9 mouse cellular contexts compared by ENCODE assay signal in genomic region chr5:120849601-120850136, GRCm38 (mm10). TPM values are rescaled to one million over a fixed set of nuclear protein-coding genes. Genes with fewer than 3 reads are reported as not detected.
DNase-seq lines count a peak whose midpoint lies in the region; ATAC-seq and TF ChIP-seq lines count a peak whose summit lies in the region.
"Had no signal": no experiment of that assay in that cellular context is flagged by ENCODE, and none has a peak within 500 bp of the region (broad histone marks: within the 10 kb centered on the region; RNA-seq: fewer than 3 reads in every experiment).

No protein-coding gene starts in this region.

- TF ChIP-seq CTCF in embryonic fibroblast, embryonic 13.5 days (IDR thresholded peaks at IDR 0.05; ENCODE audit: borderline replicate concordance, insufficient read depth, low read length), result peak; percentile 36; the same call in 1 of the 2 replicates

- TF ChIP-seq POLR2A in embryonic fibroblast, embryonic 13.5 days (IDR thresholded peaks at IDR 0.05; ENCODE audit: low read depth, low read length), result no peak

- DNase-seq in forebrain, embryonic 11.5 days (ENCODE audit: low spot score), result peak; percentile 66
- peak; percentile 61 for DNase-seq in midbrain, embryonic 14.5 days
- peak; percentile 11 for DNase-seq in adrenal gland, postnatal 25 days
- peak; percentile 40 for DNase-seq in limb, embryonic 10.5 days (ENCODE audit: low spot score)
- peak; percentile 6 for DNase-seq in skeletal muscle tissue, adult 2 months (ENCODE audit: low read depth, low spot score)

- no peak for ATAC-seq in forebrain, embryonic 11.5 days (replicated peaks; ENCODE audit: low FRiP score)
- no peak for ATAC-seq in forebrain, embryonic 13.5 days
- ATAC-seq in midbrain, embryonic 14.5 days (ENCODE audit: low FRiP score, low TSS enrichment), result no peak
- no peak for ATAC-seq in midbrain, embryonic 15.5 days (replicated peaks)

- no peaks in the 10 kb centered on the region for H3K4me1 ChIP-seq in forebrain, embryonic 11.5 days (replicated peaks; ENCODE audit: control insufficient read depth, insufficient read depth, low read length)
- no peaks in the 10 kb centered on the region for H3K4me1 ChIP-seq in forebrain, embryonic 13.5 days
- no peaks in the 10 kb centered on the region for H3K4me1 ChIP-seq in midbrain, embryonic 14.5 days (ENCODE audit: control insufficient read depth, insufficient read depth, low read length)
- H3K4me1 ChIP-seq in midbrain, embryonic 15.5 days, result no peaks in the 10 kb centered on the region
- H3K4me1 ChIP-seq in embryonic fibroblast, embryonic 13.5 days (ENCODE audit: control insufficient read depth, insufficient read depth, low read length), result no peaks in the 10 kb centered on the region
- no peaks in the 10 kb centered on the region for H3K4me1 ChIP-seq in limb, embryonic 10.5 days

- WGBS in forebrain, embryonic 11.5 days, result 63% methylated on average over 3 of the region's 3 CpGs
- WGBS in forebrain, embryonic 13.5 days, result 61% methylated on average over 3 of the region's 3 CpGs
- 67% methylated on average over 3 of the region's 3 CpGs for WGBS in midbrain, embryonic 14.5 days
- 62% methylated on average over 3 of the region's 3 CpGs for WGBS in midbrain, embryonic 15.5 days
- 65% methylated on average over 3 of the region's 3 CpGs for WGBS in limb, embryonic 10.5 days

- no peaks in the 10 kb centered on the region; the same call in 1 of the 2 replicates for H3K9me3 ChIP-seq in forebrain, embryonic 11.5 days (ENCODE audit: control insufficient read depth, low read length)
- H3K9me3 ChIP-seq in forebrain, embryonic 13.5 days (replicated peaks), result peaks cover 13% of the 10 kb centered on the region
- H3K9me3 ChIP-seq in midbrain, embryonic 14.5 days (ENCODE audit: control insufficient read depth, low read length), result peaks cover 8% of the 10 kb centered on the region; the same call in 1 of the 2 replicates
- H3K9me3 ChIP-seq in midbrain, embryonic 15.5 days, result peaks cover 9% of the 10 kb centered on the region
- H3K9me3 ChIP-seq in limb, embryonic 10.5 days (replicated peaks), result 0 out of 2 replicates have a peak, but pooled peaks cover 1% of the 10 kb centered on the region

- no peak overlapping the region for H3K9ac ChIP-seq in forebrain, embryonic 11.5 days (ENCODE audit: low read length)
- H3K9ac ChIP-seq in forebrain, embryonic 13.5 days, result no peak overlapping the region
- no peak overlapping the region for H3K9ac ChIP-seq in midbrain, embryonic 14.5 days (replicated peaks; ENCODE audit: low read length)
- H3K9ac ChIP-seq in midbrain, embryonic 15.5 days, result no peak overlapping the region

- H3K4me3 ChIP-seq in forebrain, embryonic 11.5 days (ENCODE audit: low read depth, low read length), result no peak overlapping the region
- H3K4me3 ChIP-seq in forebrain, embryonic 13.5 days, result no peak overlapping the region
- H3K4me3 ChIP-seq in midbrain, embryonic 14.5 days (replicated peaks; ENCODE audit: low read depth, low read length), result no peak overlapping the region
- H3K4me3 ChIP-seq in midbrain, embryonic 15.5 days, result no peak overlapping the region
- no peak overlapping the region for H3K4me3 ChIP-seq in embryonic fibroblast, embryonic 13.5 days (ENCODE audit: insufficient read depth, low read length)
- H3K4me3 ChIP-seq in limb, embryonic 10.5 days, result no peak overlapping the region

- no peak overlapping the region for H3K4me2 ChIP-seq in forebrain, embryonic 11.5 days (ENCODE audit: low read depth, low read length, severe bottlenecking)
- no peak overlapping the region for H3K4me2 ChIP-seq in forebrain, embryonic 13.5 days
- no peak overlapping the region for H3K4me2 ChIP-seq in midbrain, embryonic 14.5 days (ENCODE audit: low read length)
- no peak overlapping the region for H3K4me2 ChIP-seq in midbrain, embryonic 15.5 days

- H3K36me3 ChIP-seq in forebrain, embryonic 11.5 days (ENCODE audit: control insufficient read depth, insufficient read depth, low read length), result no peaks in the 10 kb centered on the region
- no peaks in the 10 kb centered on the region for H3K36me3 ChIP-seq in forebrain, embryonic 13.5 days (ENCODE audit: poor library complexity, severe bottlenecking)
- H3K36me3 ChIP-seq in midbrain, embryonic 14.5 days (ENCODE audit: control insufficient read depth, insufficient read depth, low read length), result no peaks in the 10 kb centered on the region
- no peaks in the 10 kb centered on the region for H3K36me3 ChIP-seq in midbrain, embryonic 15.5 days (replicated peaks)
- H3K36me3 ChIP-seq in limb, embryonic 10.5 days, result no peaks in the 10 kb centered on the region

- H3K27me3 ChIP-seq in forebrain, embryonic 11.5 days (ENCODE audit: control insufficient read depth, insufficient read depth, low read length), result no peaks in the 10 kb centered on the region
- H3K27me3 ChIP-seq in forebrain, embryonic 13.5 days, result no peaks in the 10 kb centered on the region
- H3K27me3 ChIP-seq in midbrain, embryonic 14.5 days (ENCODE audit: control insufficient read depth, insufficient read depth, low read length), result no peaks in the 10 kb centered on the region
- H3K27me3 ChIP-seq in midbrain, embryonic 15.5 days (replicated peaks), result no peaks in the 10 kb centered on the region
- no peaks in the 10 kb centered on the region for H3K27me3 ChIP-seq in limb, embryonic 10.5 days (ENCODE audit: low read depth, poor library complexity, severe bottlenecking)

- no peak overlapping the region for H3K27ac ChIP-seq in forebrain, embryonic 11.5 days (ENCODE audit: low read depth, low read length)
- H3K27ac ChIP-seq in forebrain, embryonic 13.5 days, result no peak overlapping the region
- H3K27ac ChIP-seq in midbrain, embryonic 14.5 days (replicated peaks; ENCODE audit: low read depth, low read length), result no peak overlapping the region
- H3K27ac ChIP-seq in midbrain, embryonic 15.5 days, result no peak overlapping the region
- no peak overlapping the region for H3K27ac ChIP-seq in embryonic fibroblast, embryonic 13.5 days (ENCODE audit: insufficient read depth, low read length)
- H3K27ac ChIP-seq in limb, embryonic 10.5 days, result no peak overlapping the region

RNA-seq across cellular contexts. Expression of gene Oas1f, which starts 2.5 kb away (rescaled TPM):
- polyA plus RNA-seq in forebrain, embryonic 11.5 days (2014; fragmentation: Nextera tagmentation; extraction: Ambion mirVana), result not detected in 2 replicates
- polyA plus RNA-seq in forebrain, embryonic 13.5 days (2015; fragmentation: Nextera tagmentation; extraction: Ambion mirVana), result not detected in 2 replicates
- polyA plus RNA-seq in midbrain, embryonic 14.5 days (2014; fragmentation: Nextera tagmentation; extraction: Ambion mirVana), result not detected in 2 replicates
- not detected in 2 replicates for polyA plus RNA-seq in midbrain, embryonic 15.5 days (2015; fragmentation: Nextera tagmentation; extraction: Ambion mirVana)
- not detected in 2 replicates for total RNA-seq in adrenal gland, postnatal 25 days (2021)
- not detected in 2 replicates for polyA plus RNA-seq in embryonic fibroblast, embryonic 13.5 days (2011; ENCODE audit: insufficient read length, low read depth, missing spikeins)
- polyA plus RNA-seq in limb, embryonic 10.5 days (2016; fragmentation: Nextera tagmentation; extraction: Ambion mirVana), result not detected in 2 replicates
- total RNA-seq: layer of hippocampus, postnatal 25 days had no signal

RNA-seq across cellular contexts. Expression of gene Oas1h, which starts 11.6 kb away (rescaled TPM):
- not detected in 2 replicates for polyA plus RNA-seq in forebrain, embryonic 11.5 days (2014; fragmentation: Nextera tagmentation; extraction: Ambion mirVana)
- polyA plus RNA-seq in forebrain, embryonic 13.5 days (2015; fragmentation: Nextera tagmentation; extraction: Ambion mirVana), result not detected in 2 replicates
- polyA plus RNA-seq in midbrain, embryonic 14.5 days (2014; fragmentation: Nextera tagmentation; extraction: Ambion mirVana), result not detected in 2 replicates
- polyA plus RNA-seq in midbrain, embryonic 15.5 days (2015; fragmentation: Nextera tagmentation; extraction: Ambion mirVana), result not detected in 2 replicates
- not detected in 2 replicates for total RNA-seq in adrenal gland, postnatal 25 days (2021)
- polyA plus RNA-seq in embryonic fibroblast, embryonic 13.5 days (2011; ENCODE audit: insufficient read length, low read depth, missing spikeins), result not detected in 2 replicates
- not detected in 2 replicates for polyA plus RNA-seq in limb, embryonic 10.5 days (2016; fragmentation: Nextera tagmentation; extraction: Ambion mirVana)
- total RNA-seq: layer of hippocampus, postnatal 25 days had no signal

RNA-seq across cellular contexts. Expression of gene Oas1c, which starts 37.4 kb away (rescaled TPM):
- 0.36 TPM in 1 of 2 replicates, not detected in the other for polyA plus RNA-seq in forebrain, embryonic 11.5 days (2014; fragmentation: Nextera tagmentation; extraction: Ambion mirVana)
- polyA plus RNA-seq in forebrain, embryonic 13.5 days (2015; fragmentation: Nextera tagmentation; extraction: Ambion mirVana), result 0.26 and 0.60 TPM in 2 replicates
- polyA plus RNA-seq in midbrain, embryonic 14.5 days (2014; fragmentation: Nextera tagmentation; extraction: Ambion mirVana), result 0.22 and 0.36 TPM in 2 replicates
- polyA plus RNA-seq in midbrain, embryonic 15.5 days (2015; fragmentation: Nextera tagmentation; extraction: Ambion mirVana), result 0.31 and 0.41 TPM in 2 replicates
- 1.3 and 1.5 TPM in 2 replicates for total RNA-seq in adrenal gland, postnatal 25 days (2021)
- polyA plus RNA-seq in embryonic fibroblast, embryonic 13.5 days (2011; ENCODE audit: insufficient read length, low read depth, missing spikeins), result 1.3 and 1.9 TPM in 2 replicates
- 0.23 and 0.43 TPM in 2 replicates for polyA plus RNA-seq in limb, embryonic 10.5 days (2016; fragmentation: Nextera tagmentation; extraction: Ambion mirVana)

RNA-seq across cellular contexts. Expression of gene Oas1g, which starts 37.7 kb away (rescaled TPM):
- polyA plus RNA-seq in forebrain, embryonic 11.5 days (2014; fragmentation: Nextera tagmentation; extraction: Ambion mirVana), result not detected in 2 replicates
- 0.12 TPM in 1 of 2 replicates, not detected in the other for polyA plus RNA-seq in forebrain, embryonic 13.5 days (2015; fragmentation: Nextera tagmentation; extraction: Ambion mirVana)
- polyA plus RNA-seq in midbrain, embryonic 14.5 days (2014; fragmentation: Nextera tagmentation; extraction: Ambion mirVana), result 1.3 TPM in 1 of 2 replicates, not detected in the other
- polyA plus RNA-seq in midbrain, embryonic 15.5 days (2015; fragmentation: Nextera tagmentation; extraction: Ambion mirVana), result 0.23 and 0.55 TPM in 2 replicates
- total RNA-seq in adrenal gland, postnatal 25 days (2021), result 0.58 and 1.7 TPM in 2 replicates
- polyA plus RNA-seq in embryonic fibroblast, embryonic 13.5 days (2011; ENCODE audit: insufficient read length, low read depth, missing spikeins), result 1.3 TPM in 1 of 2 replicates, not detected in the other
- 0.19 TPM in 1 of 2 replicates, not detected in the other for polyA plus RNA-seq in limb, embryonic 10.5 days (2016; fragmentation: Nextera tagmentation; extraction: Ambion mirVana)
- total RNA-seq: layer of hippocampus, postnatal 25 days had no signal

RNA-seq across cellular contexts. Expression of gene Oas1e, which starts 54.3 kb away (rescaled TPM):
- polyA plus RNA-seq in forebrain, embryonic 11.5 days (2014; fragmentation: Nextera tagmentation; extraction: Ambion mirVana), result not detected in 2 replicates
- not detected in 2 replicates for polyA plus RNA-seq in forebrain, embryonic 13.5 days (2015; fragmentation: Nextera tagmentation; extraction: Ambion mirVana)
- polyA plus RNA-seq in midbrain, embryonic 14.5 days (2014; fragmentation: Nextera tagmentation; extraction: Ambion mirVana), result 0.12 and 0.23 TPM in 2 replicates
- polyA plus RNA-seq in midbrain, embryonic 15.5 days (2015; fragmentation: Nextera tagmentation; extraction: Ambion mirVana), result 0.23 and 0.28 TPM in 2 replicates
- not detected in 2 replicates for total RNA-seq in adrenal gland, postnatal 25 days (2021)
- polyA plus RNA-seq in embryonic fibroblast, embryonic 13.5 days (2011; ENCODE audit: insufficient read length, low read depth, missing spikeins), result not detected in 2 replicates
- not detected in 2 replicates for polyA plus RNA-seq in limb, embryonic 10.5 days (2016; fragmentation: Nextera tagmentation; extraction: Ambion mirVana)
- total RNA-seq: layer of hippocampus, postnatal 25 days had no signal

Comparison
In these comparisons a context has a peak if more than half of its experiments do, and no peak if none do; other contexts are left out.
1. DNase-seq: peak in every context shown above with its lines; median percentile 66 in forebrain, embryonic 11.5 days; 61 in midbrain, embryonic 14.5 days; 40 in limb, embryonic 10.5 days; 11 in adrenal gland, postnatal 25 days; 6 in skeletal muscle tissue, adult 2 months.